Mouse (Mus musculus) lung, postnatal 0 days (tissue): Measurements from ENCODE around the gene Dnajc4. TPM values are rescaled to one million over a fixed set of nuclear protein-coding genes. Genes with fewer than 3 reads are reported as not detected.

Source experiments
- ATAC-seq: fragments of 200-750 bp; cut with Nextera tagmentation; 2 replicates; pipeline ENCODE4 v1.8.0; 2017; ENCODE audit warnings: moderate library complexity
- DNase-seq: peaks from one replicate; pipeline ENCODE4 v3.0.0-alpha.2; 2016; ENCODE audit warnings: low spot score
- H3K27ac ChIP-seq: fragments of 300-500 bp; sonication (generic); 2 replicates; pipeline ENCODE4 v1.5.1; 2014; ENCODE audit warnings: antibody characterized with exemption, mild to moderate bottlenecking, low read length, mixed read lengths
- H3K27me3 ChIP-seq: fragments of 300-500 bp; sonication (generic); replicated peaks from 2 replicates; pipeline ENCODE4 v1.6.1; 2014; ENCODE audit warnings: low read length, mixed read lengths; ENCODE audit not compliant: insufficient read depth
- H3K36me3 ChIP-seq: fragments of 300-500 bp; sonication (generic); 2 replicates; pipeline ENCODE4 v1.6.1; 2014; ENCODE audit warnings: low read length, mixed read lengths; ENCODE audit not compliant: insufficient read depth
- H3K4me1 ChIP-seq: fragments of 300-500 bp; sonication (generic); 2 replicates; pipeline ENCODE4 v1.6.1; 2014; ENCODE audit warnings: antibody characterized with exemption, low read depth, low read length, mixed read lengths; ENCODE audit not compliant: insufficient read depth
- H3K4me2 ChIP-seq: fragments of 300-500 bp; sonication (generic); replicated peaks from 2 replicates; pipeline ENCODE4 v1.6.1; 2014; ENCODE audit warnings: low read depth, mild to moderate bottlenecking, low read length, moderate library complexity, mixed read lengths
- H3K4me3 ChIP-seq: fragments of 300-500 bp; sonication (generic); 2 replicates; pipeline ENCODE4 v1.5.1; 2014; ENCODE audit warnings: low read depth, low read length
- H3K9ac ChIP-seq: fragments of 300-500 bp; sonication (generic); replicated peaks from 2 replicates; pipeline ENCODE4 v1.6.1; 2014; ENCODE audit warnings: low read depth, mild to moderate bottlenecking
- H3K9me3 ChIP-seq: fragments of 300-500 bp; sonication (generic); 2 replicates; pipeline ENCODE4 v1.6.1; 2016; ENCODE audit warnings: low read length, mixed read lengths
- CTCF ChIP-seq: IDR thresholded peaks from 2 replicates; pipeline ENCODE4 v1.5.1; 2016; ENCODE audit warnings: antibody characterized with exemption, mild to moderate bottlenecking
- EP300 ChIP-seq: IDR thresholded peaks from 2 replicates; pipeline ENCODE4 v1.6.1; 2016; ENCODE audit warnings: antibody characterized with exemption, mild to moderate bottlenecking, control low read depth
- WGBS: fragments of 180-500 bp; shearing (Covaris S2); extraction: QIAGEN DNeasy Blood & Tissue Kit; methylation state at CpG from one replicate; pipeline ENCODE4 v1.1.7; 2014; 5-methylcytosine and 5-hydroxymethylcytosine counted together
- polyA plus RNA-seq: library from polyadenylated mRNA; unstranded; fragments of >200 nt; fragmentation: Nextera tagmentation; extraction: Ambion mirVana; gene quantifications from 2 replicates; pipeline ENCODE4 v1.2.1, GENCODE M21; 2015

Dnajc4 gene
- polyA plus RNA-seq, 1 experiment from 2014 or later = 32.7 TPM

DNA sequence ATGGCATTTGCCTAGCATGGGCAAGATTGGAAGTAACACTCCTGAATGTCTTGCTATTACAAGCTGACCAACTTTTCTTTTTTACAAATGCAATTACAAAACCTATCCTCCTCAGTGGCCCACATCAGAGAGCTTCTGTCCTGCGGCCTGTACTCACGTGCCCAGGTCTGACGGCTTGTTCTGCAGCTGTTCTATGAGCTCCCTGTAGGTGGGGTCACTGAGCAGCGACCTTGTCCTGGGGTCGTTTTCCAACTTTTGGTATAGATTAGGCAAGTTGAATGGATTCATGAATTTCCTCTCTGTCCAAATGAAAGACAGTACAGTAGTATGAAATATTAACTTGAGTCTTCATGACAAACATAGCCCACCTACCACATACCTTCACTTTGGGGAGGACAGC is 41.6 kb upstream of the Dnajc4 start:
- Histone ChIP-seq H3K9me3 (no peaks in the 10 kb centered on the region), H3K27me3 (no peaks in the 10 kb centered on the region), H3K4me1 (no peaks in the 10 kb centered on the region), H3K9ac (no peak overlapping the region), H3K27ac (no peak overlapping the region), H3K36me3 (peaks cover 17% of the 10 kb centered on the region; the same call in 1 of the 2 replicates), H3K4me3 (no peak overlapping the region), H3K4me2 (no peak overlapping the region)
- DNase-seq (no peak), ATAC-seq (no peak)
- no peak for TF ChIP-seq EP300
- TF ChIP-seq CTCF = no peak
- 85% methylated on average over 5 of the region's 5 CpGs for WGBS

GRCm38 (mm10) chr19:7029531-7029930 is 37.2 kb upstream of the Dnajc4 start:
- H3K36me3 ChIP-seq = peaks cover 40% of the 10 kb centered on the region
- no peak for ATAC-seq

GRCm38 (mm10) chr19:7020224-7020641 is 27.9 kb upstream of the Dnajc4 start:
- TF ChIP-seq EP300 (no peak), CTCF (peak; percentile 90)
- peak; percentile 73 for ATAC-seq

More at GRCm38 (mm10) chr19:7029531-7029930, 37.2 kb upstream of the Dnajc4 start:
- no peak for DNase-seq
- Histone ChIP-seq H3K9me3 (no peaks in the 10 kb centered on the region), H3K9ac (no peak overlapping the region), H3K4me3 (no peak overlapping the region), H3K4me2 (no peak overlapping the region), H3K27ac (no peak overlapping the region), H3K4me1 (no peaks in the 10 kb centered on the region), H3K27me3 (no peaks in the 10 kb centered on the region)
- no peak for TF ChIP-seq EP300
- TF ChIP-seq CTCF = no peak
- WGBS = 96% methylated on average over 5 of the region's 5 CpGs

GRCm38 (mm10) chr19:7019191-7019590 is 26.8 kb upstream of the Dnajc4 start, which contains the start of gene Fermt3:
Fermt3 (minus strand) TSS chr19:7019469.
- peak; percentile 60 for DNase-seq
- Histone ChIP-seq H3K4me3 (no peak within 1 kb of the TSS), H3K4me2 (peak within 1 kb of the TSS; percentile 19; the same call in 1 of the 2 replicates)

More at GRCm38 (mm10) chr19:7020224-7020641, 27.9 kb upstream of the Dnajc4 start:
- DNase-seq = peak; percentile 83
- Histone ChIP-seq H3K9ac (no peak overlapping the region), H3K36me3 (peaks cover 22% of the 10 kb centered on the region), H3K27ac (0 out of 2 replicates have a peak overlapping the region, but pooled peaks have one; percentile 4), H3K4me2 (no peak overlapping the region), H3K4me3 (no peak overlapping the region), H3K27me3 (no peaks in the 10 kb centered on the region), H3K9me3 (no peaks in the 10 kb centered on the region), H3K4me1 (no peaks in the 10 kb centered on the region)
- WGBS = 39% methylated on average over 3 of the region's 3 CpGs

GRCm38 (mm10) chr19:7018546-7018945 is 26.2 kb upstream of the Dnajc4 start:
- TF ChIP-seq CTCF (no peak), EP300 (no peak)

More at GRCm38 (mm10) chr19:7019191-7019590, 26.8 kb upstream of the Dnajc4 start, which contains the start of gene Fermt3:
- Histone ChIP-seq H3K9ac (no peak within 1 kb of the TSS), H3K27me3 (no peaks in the 10 kb centered on the region), H3K27ac (peak within 1 kb of the TSS; percentile 47), H3K4me1 (no peaks in the 10 kb centered on the region), H3K9me3 (no peaks in the 10 kb centered on the region), H3K36me3 (peaks cover 14% of the 10 kb centered on the region; the same call in 1 of the 2 replicates)
- no peak for TF ChIP-seq CTCF
- no peak for TF ChIP-seq EP300
- 57% methylated on average over 5 of the region's 5 CpGs for WGBS
- peak; percentile 70 for ATAC-seq

GRCm38 (mm10) chr19:7017541-7018457 is 25.4 kb upstream of the Dnajc4 start:
- Histone ChIP-seq H3K4me2 (0 out of 2 replicates have a peak overlapping the region, but pooled peaks have one; percentile 19), H3K36me3 (peaks cover 10% of the 10 kb centered on the region; the same call in 1 of the 2 replicates), H3K27ac (peak overlapping the region; percentile 47), H3K27me3 (no peaks in the 10 kb centered on the region), H3K9me3 (no peaks in the 10 kb centered on the region), H3K9ac (no peak overlapping the region), H3K4me3 (no peak overlapping the region), H3K4me1 (no peaks in the 10 kb centered on the region)
- 63% methylated on average over 12 of the region's 12 CpGs for WGBS
- peak; percentile 24 for DNase-seq
- 0 out of 2 replicates have a peak, but pooled peaks have one; percentile 11 for ATAC-seq
- TF ChIP-seq CTCF = no peak
- TF ChIP-seq EP300 = no peak

More at GRCm38 (mm10) chr19:7018546-7018945, 26.2 kb upstream of the Dnajc4 start:
- H3K9me3 ChIP-seq = no peaks in the 10 kb centered on the region
- H3K4me2 ChIP-seq = peak overlapping the region; percentile 17; the same call in 1 of the 2 replicates
- H3K9ac ChIP-seq = no peak overlapping the region
- H3K27me3 ChIP-seq = no peaks in the 10 kb centered on the region
- no peak overlapping the region for H3K4me3 ChIP-seq
- WGBS = 77% methylated on average over 11 of the region's 11 CpGs
- ATAC-seq (no peak), DNase-seq (no peak)
- H3K4me1 ChIP-seq = no peaks in the 10 kb centered on the region
- peak overlapping the region; percentile 47 for H3K27ac ChIP-seq
- peaks cover 10% of the 10 kb centered on the region; the same call in 1 of the 2 replicates for H3K36me3 ChIP-seq
